Mouse (Mus musculus): Measurements from ENCODE around the gene Gipc3.

DNA sequence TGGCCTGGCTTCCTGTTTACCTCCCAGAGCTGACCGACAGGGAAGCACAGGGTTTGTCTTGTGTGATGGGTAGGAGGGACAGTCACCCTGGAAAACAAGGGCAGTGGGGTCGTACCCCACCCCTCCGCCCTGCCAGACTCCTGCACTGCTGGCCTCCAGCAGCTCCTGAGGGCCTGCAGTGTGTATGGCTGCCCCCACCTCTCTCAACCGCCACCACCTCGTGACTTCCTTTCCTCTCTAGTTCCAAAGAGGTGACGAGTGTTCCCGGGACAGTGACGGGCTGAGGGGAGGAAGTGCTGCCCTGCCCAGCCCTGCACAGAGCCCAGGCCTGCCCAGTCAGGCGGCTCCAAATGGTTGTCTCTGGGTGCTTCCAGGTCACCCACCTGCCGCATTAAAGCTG is 45.2 kb downstream of the Gipc3 start:
- no peak for TF ChIP-seq POLR2A (IDR thresholded peaks at IDR 0.05; ENCODE audit: borderline replicate concordance, extremely low read depth, insufficient read depth, insufficient read length, poor library complexity, severe bottlenecking)
- no peak for TF ChIP-seq CTCF (IDR thresholded peaks at IDR 0.05; ENCODE audit: borderline replicate concordance, extremely low read depth, insufficient read depth, insufficient read length)
